Mouse (Mus musculus) MEL (cell line): Measurements from ENCODE around the gene Syt8. TPM values are rescaled to one million over a fixed set of nuclear protein-coding genes. Genes with fewer than 3 reads are reported as not detected.

Source experiments
- DNase-seq: peaks from one replicate; pipeline ENCODE4 v3.0.0; 2011; ENCODE audit warnings: low read depth, low spot score
- H3K27ac ChIP-seq: 2 replicates; pipeline ENCODE4 v1.5.1; 2012; ENCODE audit warnings: low read depth, mild to moderate bottlenecking, control low read depth, low read length, moderate library complexity; ENCODE audit not compliant: control insufficient read depth
- H3K27me3 ChIP-seq, 2 experiments: fragments of 150-350 bp in 1 of 2; sonication (generic) in 1 of 2; 2 replicates each; pipeline ENCODE4 v1.6.1; 2012; ENCODE audit warnings: low read length in 2 of 2, mild to moderate bottlenecking in 2 of 2, improper control_type of control experiment in 1 of 2, moderate library complexity in 1 of 2; ENCODE audit not compliant: insufficient read depth in 2 of 2, control insufficient read depth in 1 of 2
- H3K36me3 ChIP-seq, 2 experiments: 2 replicates each; pipeline ENCODE4 v1.6.1; 2012 to 2014; ENCODE audit warnings: low read length in 2 of 2, improper control_type of control experiment in 1 of 2, inconsistent platforms in 1 of 2, mild to moderate bottlenecking in 1 of 2; ENCODE audit not compliant: insufficient read depth in 2 of 2, control insufficient read depth in 1 of 2
- H3K4me1 ChIP-seq, 2 experiments: fragments of 150-350 bp in 1 of 2; sonication (generic) in 1 of 2; 2 replicates each; pipeline ENCODE4 v1.6.1; 2012; ENCODE audit warnings: low read length in 2 of 2, improper control_type of control experiment in 1 of 2, mild to moderate bottlenecking in 1 of 2; ENCODE audit not compliant: insufficient read depth in 2 of 2, control insufficient read depth in 1 of 2
- H3K4me3 ChIP-seq, 2 experiments: fragments of 150-350 bp in 1 of 2; sonication (generic) in 1 of 2; 2 replicates each; pipeline ENCODE4 v1.5.1; 2012; ENCODE audit warnings: low read depth in 2 of 2, low read length in 2 of 2, mild to moderate bottlenecking in 2 of 2, moderate library complexity in 2 of 2, control low read depth in 1 of 2, improper control_type of control experiment in 1 of 2; ENCODE audit not compliant: control insufficient read depth in 1 of 2, insufficient read depth in 1 of 2
- H3K79me2 ChIP-seq: 2 replicates; pipeline ENCODE4 v1.6.1; 2012; ENCODE audit warnings: mild to moderate bottlenecking, low read length, moderate library complexity; ENCODE audit not compliant: control insufficient read depth, poor library complexity, insufficient read depth
- H3K9ac ChIP-seq: 2 replicates; pipeline ENCODE4 v1.6.1; 2012; ENCODE audit warnings: low read depth, mild to moderate bottlenecking, control low read depth, low read length, moderate library complexity; ENCODE audit not compliant: control insufficient read depth, poor library complexity, severe bottlenecking
- H3K9me3 ChIP-seq: fragments of 150-350 bp; sonication (generic); replicated peaks from 2 replicates; pipeline ENCODE4 v1.6.1; 2012; ENCODE audit warnings: mild to moderate bottlenecking, low read length, improper control_type of control experiment, moderate library complexity; ENCODE audit not compliant: insufficient read depth
- CHD1 ChIP-seq: IDR thresholded peaks from 2 replicates; pipeline ENCODE4 v1.6.1; 2012; ENCODE audit warnings: low read depth, mild to moderate bottlenecking, inconsistent platforms, low read length, improper control_type of control experiment
- CTCF ChIP-seq, 3 experiments: IDR thresholded peaks in 2 of 3; conservative IDR thresholded peaks in 1 of 3; 2 replicates each; pipeline ENCODE4 v1.5.1; 2011 to 2012; ENCODE audit warnings: low read length in 3 of 3, low read depth in 2 of 3, mild to moderate bottlenecking in 2 of 3, improper control_type of control experiment in 1 of 3, inconsistent platforms in 1 of 3, mixed read lengths in 1 of 3, moderate library complexity in 1 of 3; ENCODE audit not compliant: control insufficient read depth in 1 of 3, insufficient read depth in 1 of 3, poor library complexity in 1 of 3, severe bottlenecking in 1 of 3
- E2F4 ChIP-seq: IDR thresholded peaks from 2 replicates; pipeline ENCODE4 v1.6.1; 2011; ENCODE audit warnings: low read depth, low read length, improper control_type of control experiment, borderline replicate concordance
- EP300 ChIP-seq, 2 experiments: IDR thresholded peaks; 2 replicates each; pipeline ENCODE4 v1.6.1; 2011; ENCODE audit warnings: improper control_type of control experiment in 2 of 2, low read length in 2 of 2, low read depth in 1 of 2, mild to moderate bottlenecking in 1 of 2
- GABPA ChIP-seq: IDR thresholded peaks from 2 replicates; pipeline ENCODE4 v1.6.1; 2012; ENCODE audit warnings: low read depth, mild to moderate bottlenecking, inconsistent platforms, low read length, improper control_type of control experiment, moderate library complexity
- GATA1 ChIP-seq: IDR thresholded peaks from 2 replicates; pipeline ENCODE4 v1.6.1; 2011; ENCODE audit warnings: low read depth, low read length, improper control_type of control experiment
- HCFC1 ChIP-seq: IDR thresholded peaks from 2 replicates; pipeline ENCODE4 v1.6.1; 2012; ENCODE audit warnings: low read depth, mild to moderate bottlenecking, inconsistent platforms, low read length, improper control_type of control experiment, moderate library complexity
- JUND ChIP-seq: IDR thresholded peaks from 2 replicates; pipeline ENCODE4 v1.6.1; 2011; ENCODE audit warnings: low read depth, mild to moderate bottlenecking, improper control_type of control experiment, low read length
- MAX ChIP-seq: IDR thresholded peaks from 2 replicates; pipeline ENCODE4 v1.6.1; 2011; ENCODE audit warnings: low read length, improper control_type of control experiment
- MAZ ChIP-seq: IDR thresholded peaks from 2 replicates; pipeline ENCODE4 v1.6.1; 2012; ENCODE audit warnings: low read depth, mild to moderate bottlenecking, inconsistent platforms, low read length, improper control_type of control experiment
- MXI1 ChIP-seq: IDR thresholded peaks from 2 replicates; pipeline ENCODE4 v1.6.1; 2011; ENCODE audit warnings: mild to moderate bottlenecking, low read depth, low read length, improper control_type of control experiment
- NELFE ChIP-seq: IDR thresholded peaks from 2 replicates; pipeline ENCODE4 v1.6.1; 2011; ENCODE audit warnings: low read depth, low read length, improper control_type of control experiment
- NRF1 ChIP-seq: IDR thresholded peaks from 2 replicates; pipeline ENCODE4 v1.6.1; 2014; ENCODE audit warnings: low read depth, mild to moderate bottlenecking, inconsistent platforms, low read length, improper control_type of control experiment, moderate library complexity; ENCODE audit not compliant: poor library complexity, insufficient read depth, severe bottlenecking
- POLR2AphosphoS5 ChIP-seq: IDR thresholded peaks from 2 replicates; pipeline ENCODE4 v1.6.1; 2012; ENCODE audit warnings: low read depth, borderline replicate concordance, mild to moderate bottlenecking, inconsistent platforms, low read length, moderate library complexity, mixed read lengths
- SIN3A ChIP-seq: IDR thresholded peaks from 2 replicates; pipeline ENCODE4 v1.6.1; 2012; ENCODE audit warnings: low read length, improper control_type of control experiment, inconsistent platforms
- SMC3 ChIP-seq: IDR thresholded peaks from 2 replicates; pipeline ENCODE4 v1.6.1; 2011; ENCODE audit warnings: low read depth, low read length, improper control_type of control experiment
- UBTF ChIP-seq: IDR thresholded peaks from 2 replicates; pipeline ENCODE4 v1.6.1; 2012; ENCODE audit warnings: low read depth, mild to moderate bottlenecking, inconsistent platforms, low read length, improper control_type of control experiment, moderate library complexity, borderline replicate concordance; ENCODE audit not compliant: insufficient read depth
- USF2 ChIP-seq, 2 experiments: IDR thresholded peaks; 2 replicates each; pipeline ENCODE4 v1.6.1; 2011 to 2012; ENCODE audit warnings: improper control_type of control experiment in 2 of 2, low read length in 2 of 2, borderline replicate concordance in 1 of 2, inconsistent platforms in 1 of 2, low read depth in 1 of 2, mild to moderate bottlenecking in 1 of 2; ENCODE audit not compliant: insufficient read depth in 1 of 2
- ZKSCAN1 ChIP-seq: IDR thresholded peaks from 2 replicates; pipeline ENCODE4 v1.6.1; 2012; ENCODE audit warnings: low read depth, mild to moderate bottlenecking, inconsistent platforms, low read length, improper control_type of control experiment, moderate library complexity
- ZMIZ1 ChIP-seq: IDR thresholded peaks from 2 replicates; pipeline ENCODE4 v1.6.1; 2012; ENCODE audit warnings: low read depth, mild to moderate bottlenecking, inconsistent platforms, low read length, improper control_type of control experiment, moderate library complexity
- ZNF384 ChIP-seq: IDR thresholded peaks from 2 replicates; pipeline ENCODE4 v1.6.1; 2012; ENCODE audit warnings: low read depth, mild to moderate bottlenecking, inconsistent platforms, low read length, improper control_type of control experiment
- polyA plus RNA-seq, 2 experiments: library from polyadenylated mRNA; stranded (reverse) in 1 of 2; unstranded in 1 of 2; fragments of >175 nt in 1 of 2; fragments of >200 nt in 1 of 2; gene quantifications; 2 replicates each; pipeline versions ENCODE4 v1.2.1 to v1.2.4; 2012; ENCODE audit warnings: low replicate concordance in 2 of 2, low read depth in 1 of 2; ENCODE audit not compliant: insufficient read length in 2 of 2, insufficient read depth in 1 of 2, missing spikeins in 1 of 2
- total RNA-seq: library from RNA; depleted of rRNA; stranded (reverse); fragments of 300-350 nt; gene quantifications from 2 replicates; pipeline ENCODE4 v1.2.3, GENCODE M21; 2012; rRNA removed

Gene Syt8
- not detected in 2 replicates for total RNA-seq
- not detected for polyA plus RNA-seq

DNA sequence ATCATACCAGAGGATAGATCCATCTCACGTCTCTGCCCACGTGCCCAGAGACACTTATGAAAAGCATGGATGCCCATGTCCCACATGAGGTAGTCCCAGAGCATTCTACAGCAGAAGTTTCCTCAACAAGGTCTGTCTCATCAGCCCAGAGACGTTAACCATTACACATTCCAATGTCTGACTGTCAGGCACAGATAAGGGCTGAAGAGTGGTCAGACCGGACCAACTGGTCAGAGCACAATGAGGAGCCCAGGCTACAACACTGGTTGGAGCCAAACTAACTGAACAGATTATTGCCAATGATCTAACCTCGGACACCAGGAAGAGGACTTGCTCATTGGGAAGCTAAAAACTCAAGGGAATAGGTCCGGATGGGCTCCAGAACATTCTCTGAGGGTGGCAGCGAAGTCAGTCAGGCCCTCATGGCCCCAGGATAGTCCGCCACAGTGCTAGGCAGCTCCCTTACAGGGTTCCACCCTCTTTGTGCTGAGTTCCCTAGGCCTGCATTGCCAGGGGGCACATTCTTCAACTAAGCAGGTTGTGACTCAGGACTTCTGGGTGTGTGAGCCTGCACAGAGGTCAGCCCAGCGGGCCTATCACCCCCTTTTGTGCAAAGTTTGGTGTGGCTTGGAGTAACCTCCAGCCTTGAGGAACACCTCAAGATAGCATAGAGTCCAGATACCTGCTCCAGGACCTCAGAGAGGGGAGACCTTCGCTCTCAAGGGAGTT, at the start of gene Syt8:
Gene Syt8, plus strand, starts transcription at position 714 of the 729 bp plus-strand sequence.
- Histone ChIP-seq H3K4me1 (no peaks in the 10 kb centered on the region), H3K4me3 (no peak within 1 kb of the TSS), H3K27me3 (peaks cover 5 to 9% of the 10 kb centered on the region in 2 experiments; a peak in 3 of 4 replicates), H3K79me2 (no peaks in the 10 kb centered on the region), H3K9me3 (no peaks in the 10 kb centered on the region), H3K36me3 (no peaks in the 10 kb centered on the region), H3K27ac (no peak within 1 kb of the TSS), H3K9ac (no peak within 1 kb of the TSS)
- no peak for DNase-seq
- TF ChIP-seq JUND (no peak), UBTF (no peak), HCFC1 (no peak), GABPA (no peak), CHD1 (no peak), POLR2AphosphoS5 (no peak), EP300 (IDR thresholded peaks at IDR 0.05; ENCODE audit: low read depth in 1 of 2, low read length in 2 of 2) (no peak), MAZ (no peak), CTCF (IDR thresholded peaks at IDR 0.05 in 2 of 3, conservative IDR thresholded peaks at IDR 0.05 in 1 of 3; ENCODE audit: control insufficient read depth in 1 of 3, insufficient read depth in 1 of 3, low read depth in 2 of 3, low read length in 3 of 3, poor library complexity in 1 of 3, severe bottlenecking in 1 of 3) (no peak), NRF1 (no peak), USF2 (IDR thresholded peaks at IDR 0.05; ENCODE audit: borderline replicate concordance in 1 of 2, insufficient read depth in 1 of 2, low read depth in 1 of 2, low read length in 2 of 2) (no peak), NELFE (no peak), MAX (no peak)

DNA sequence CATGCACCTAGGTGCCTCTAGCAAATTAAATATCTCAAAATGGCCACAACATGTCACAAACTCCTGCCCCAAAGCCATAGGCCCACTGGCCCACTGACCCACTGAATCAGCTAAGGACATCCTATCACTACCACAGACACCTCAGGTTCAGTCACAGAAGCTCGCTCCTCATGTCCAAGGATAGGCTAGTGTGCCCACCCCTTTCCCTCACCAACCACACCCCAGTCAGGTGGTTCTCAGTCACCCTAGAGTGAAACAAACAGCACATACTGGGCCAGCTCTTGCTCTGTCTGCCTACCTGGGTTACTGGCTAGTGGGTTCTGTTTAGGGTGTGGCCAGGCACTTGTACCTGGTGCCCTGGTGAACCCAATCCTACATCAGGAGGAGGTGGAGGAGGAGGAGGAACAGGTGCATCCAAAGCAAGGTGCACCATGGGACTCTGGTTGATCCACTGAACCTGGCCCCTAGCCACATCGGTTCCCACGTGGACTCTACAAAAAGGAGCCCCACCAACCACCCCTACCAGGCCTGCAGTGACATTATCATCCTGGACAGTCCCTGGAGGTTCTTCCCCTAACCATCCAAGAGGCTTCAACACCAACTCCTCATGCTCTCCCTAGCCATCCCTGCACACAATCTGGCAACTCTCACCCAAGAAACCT, 48.8 kb upstream of the Syt8 start:
- no peaks in the 10 kb centered on the region for H3K27me3 ChIP-seq
- H3K4me1 ChIP-seq, result peaks cover 2 to 17% of the 10 kb centered on the region in 2 experiments; a peak in 3 of 4 replicates
- TF ChIP-seq E2F4, result no peak
- TF ChIP-seq MAX, result no peak
- TF ChIP-seq GATA1, result no peak
- no peak for TF ChIP-seq ZMIZ1
- no peak for TF ChIP-seq SIN3A
- TF ChIP-seq MXI1, result no peak
- TF ChIP-seq CTCF (IDR thresholded peaks at IDR 0.05 in 2 of 3, conservative IDR thresholded peaks at IDR 0.05 in 1 of 3; ENCODE audit: control insufficient read depth in 1 of 3, insufficient read depth in 1 of 3, low read depth in 2 of 3, low read length in 3 of 3, poor library complexity in 1 of 3, severe bottlenecking in 1 of 3), result no peak
- TF ChIP-seq EP300 (IDR thresholded peaks at IDR 0.05; ENCODE audit: low read depth in 1 of 2, low read length in 2 of 2), result no peak
- no peak for TF ChIP-seq ZNF384
- no peak for TF ChIP-seq SMC3
- no peak for TF ChIP-seq ZKSCAN1
- peaks cover 21% of the 10 kb centered on the region for H3K79me2 ChIP-seq
- peak overlapping the region; percentile 17 to 23; a peak in 2 of 4 replicates for H3K4me3 ChIP-seq
- no peaks in the 10 kb centered on the region for H3K9me3 ChIP-seq
- no peak overlapping the region for H3K27ac ChIP-seq
- DNase-seq, result no peak
- H3K36me3 ChIP-seq, result peaks cover 0 to 5% of the 10 kb centered on the region in 2 experiments
- peak overlapping the region; percentile 35 for H3K9ac ChIP-seq
